Mouse (Mus musculus) C2C12 (cell line): ENCODE results near the gene Csrp1. TPM values are rescaled to one million over a fixed set of nuclear protein-coding genes. Genes with fewer than 3 reads are reported as not detected.

Source experiments
- H3K27me3 ChIP-seq: one replicate; pipeline ENCODE4 v1.6.1; 2011; ENCODE audit not compliant: control insufficient read depth, insufficient read depth, insufficient read length
- H3K36me3 ChIP-seq: one replicate; pipeline ENCODE4 v1.6.1; 2011; ENCODE audit not compliant: control insufficient read depth, insufficient read depth
- H3K4me3 ChIP-seq: one replicate; pipeline ENCODE4 v1.5.1; 2011; ENCODE audit warnings: mild to moderate bottlenecking, control low read depth; ENCODE audit not compliant: poor library complexity, insufficient read depth, severe bottlenecking
- H3K79me2 ChIP-seq: one replicate; pipeline ENCODE4 v1.6.1; 2011; ENCODE audit not compliant: control insufficient read depth, insufficient read depth
- H3K79me3 ChIP-seq: one replicate; pipeline ENCODE4 v1.6.1; 2011; ENCODE audit warnings: low read depth, control low read depth
- H3ac ChIP-seq: one replicate; pipeline ENCODE3; 2011; ENCODE audit warnings: low read depth; ENCODE audit not compliant: control insufficient read depth, insufficient read length
- CEBPB ChIP-seq: IDR thresholded peaks from one replicate; pipeline ENCODE4 v1.6.1; 2011; ENCODE audit warnings: low read depth, mild to moderate bottlenecking, control low read depth, moderate library complexity
- CTCF ChIP-seq: IDR thresholded peaks from one replicate; pipeline ENCODE4 v1.5.1; 2011; ENCODE audit not compliant: control insufficient read depth, insufficient read depth, insufficient read length
- FOSL1 ChIP-seq: IDR thresholded peaks from one replicate; pipeline ENCODE4 v1.8.0; 2011; ENCODE audit warnings: mild to moderate bottlenecking, low read length; ENCODE audit not compliant: poor library complexity, insufficient read depth, severe bottlenecking
- MAX ChIP-seq: IDR thresholded peaks from one replicate; pipeline ENCODE4 v1.6.1; 2011; ENCODE audit warnings: mild to moderate bottlenecking, control low read depth
- MYOD1 ChIP-seq: IDR thresholded peaks from one replicate; pipeline ENCODE4 v1.6.1; 2011; ENCODE audit warnings: low read depth; ENCODE audit not compliant: control insufficient read depth, insufficient read length
- MYOG ChIP-seq: IDR thresholded peaks from one replicate; pipeline ENCODE4 v1.6.1; 2011; ENCODE audit not compliant: control insufficient read depth, insufficient read length; ENCODE audit errors: extremely low read depth
- USF1 ChIP-seq: IDR thresholded peaks from one replicate; pipeline ENCODE4 v1.6.1; 2011; ENCODE audit warnings: low read depth, mild to moderate bottlenecking, control low read depth, moderate library complexity
- polyA plus RNA-seq: library from polyadenylated mRNA; unstranded; fragments of >200 nt; fragmentation: generic; extraction: Trizol; gene quantifications from one replicate; pipeline ENCODE4 v1.2.1, GENCODE M21; 2012; ENCODE audit warnings: missing spikeins

Csrp1 gene
- polyA plus RNA-seq, 1 experiment = 427 TPM

- H3K79me3 ChIP-seq = no peaks in the 10 kb centered on the region
- H3K4me3 ChIP-seq = no peak overlapping the region
- no peaks in the 10 kb centered on the region for H3K36me3 ChIP-seq
- no peak overlapping the region for H3ac ChIP-seq
- peaks cover under 1% of the 10 kb centered on the region for H3K79me2 ChIP-seq
- TF ChIP-seq MYOD1 (no peak), MYOG (no peak), MAX (no peak), CEBPB (no peak), CTCF (no peak), FOSL1 (no peak), USF1 (no peak)
- H3K27me3 ChIP-seq = no peaks in the 10 kb centered on the region
Measured at GRCm38 (mm10) chr1:135724134-135724533, 4.3 kb downstream of the Csrp1 start.

- H3ac ChIP-seq = no peak overlapping the region
- no peak overlapping the region for H3K4me3 ChIP-seq
- peaks cover 12% of the 10 kb centered on the region for H3K79me2 ChIP-seq
- no peaks in the 10 kb centered on the region for H3K27me3 ChIP-seq
- peaks cover 1% of the 10 kb centered on the region for H3K79me3 ChIP-seq
- TF ChIP-seq USF1 (no peak), MYOD1 (no peak), MYOG (no peak), CTCF (no peak), MAX (no peak), CEBPB (no peak), FOSL1 (no peak)
- H3K36me3 ChIP-seq = no peaks in the 10 kb centered on the region
Measured at GRCm38 (mm10) chr1:135725324-135725723, 5.5 kb downstream of the Csrp1 start.

DNA sequence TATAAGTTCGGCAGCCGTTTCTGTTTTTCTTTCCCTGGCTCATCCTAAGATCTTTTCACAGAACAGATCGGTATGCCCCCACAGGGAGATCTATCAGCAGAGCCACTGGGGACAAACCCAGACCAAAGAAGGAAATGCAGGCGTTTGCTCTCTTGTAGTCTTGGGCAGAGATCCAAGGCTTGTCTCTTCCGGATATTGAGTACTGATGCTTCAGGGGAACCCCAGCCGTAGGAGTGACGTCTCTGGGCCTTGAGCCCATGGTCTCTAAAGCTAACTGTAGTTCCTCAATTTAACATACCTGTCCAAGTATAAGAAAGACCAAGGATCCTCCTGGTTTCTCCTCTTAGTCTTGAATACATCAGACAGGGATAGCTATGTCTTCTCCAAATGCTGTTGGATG is 6.1 kb downstream of the Csrp1 start:
- peaks cover 4% of the 10 kb centered on the region for H3K79me3 ChIP-seq
- H3K36me3 ChIP-seq = no peaks in the 10 kb centered on the region
- H3ac ChIP-seq = no peak overlapping the region
- peaks cover 18% of the 10 kb centered on the region for H3K79me2 ChIP-seq
- TF ChIP-seq CTCF (no peak), USF1 (no peak), MAX (no peak), CEBPB (no peak), MYOD1 (no peak), FOSL1 (no peak), MYOG (no peak)
- H3K4me3 ChIP-seq = no peak overlapping the region
- H3K27me3 ChIP-seq = no peaks in the 10 kb centered on the region

DNA sequence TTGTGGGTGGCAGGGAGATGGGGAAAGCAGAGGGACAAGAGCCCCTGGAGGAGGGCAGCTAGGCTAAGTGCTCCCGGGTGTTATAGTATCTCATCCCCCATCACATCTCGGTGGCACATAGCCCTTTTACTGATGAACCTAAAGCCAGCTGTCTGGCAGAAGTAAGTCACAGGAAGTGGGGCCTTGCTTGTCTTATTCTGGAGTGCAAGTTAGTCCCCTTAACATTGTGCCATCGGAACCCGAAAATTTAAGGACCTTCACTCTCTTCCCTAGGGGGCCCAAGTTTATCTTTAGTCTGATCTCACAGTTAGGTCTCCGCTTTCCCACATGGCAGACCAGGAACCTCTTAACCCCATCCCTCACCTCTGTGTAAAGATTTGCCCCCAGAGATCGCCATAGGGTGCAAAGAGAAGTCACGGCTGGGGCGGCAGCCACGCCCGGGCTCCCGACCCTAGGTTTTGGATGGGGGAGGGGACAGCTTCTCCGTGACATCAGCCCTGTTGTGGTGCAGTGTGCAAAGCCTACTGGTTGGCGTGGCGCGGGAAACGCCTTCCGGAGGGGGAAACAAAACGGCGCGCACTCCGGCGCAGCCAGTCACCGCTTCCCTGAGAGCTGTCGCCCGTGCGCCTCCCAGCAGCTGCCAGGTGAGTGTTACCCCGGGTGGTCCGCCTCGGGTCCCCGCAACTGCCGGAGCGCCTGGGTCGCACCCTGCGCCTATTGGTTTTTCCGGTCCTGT is 8.9 kb downstream of the Csrp1 start:
- Histone ChIP-seq H3K27me3 (no peaks in the 10 kb centered on the region), H3ac (peak overlapping the region; percentile 83), H3K79me3 (peaks cover 20% of the 10 kb centered on the region), H3K79me2 (peaks cover 43% of the 10 kb centered on the region), H3K4me3 (peak overlapping the region; percentile 57), H3K36me3 (peaks cover 8% of the 10 kb centered on the region)
- TF ChIP-seq USF1 (no peak), MAX (peak; percentile 55)

GRCm38 (mm10) chr1:135729367-135729713 is 9.5 kb downstream of the Csrp1 start:
- Histone ChIP-seq H3K36me3 (peaks cover 8% of the 10 kb centered on the region), H3K4me3 (peak overlapping the region; percentile 57), H3K79me2 (peaks cover 48% of the 10 kb centered on the region), H3ac (peak overlapping the region; percentile 83), H3K27me3 (no peaks in the 10 kb centered on the region), H3K79me3 (peaks cover 24% of the 10 kb centered on the region)
- no peak for TF ChIP-seq MYOD1
- no peak for TF ChIP-seq MAX
- TF ChIP-seq CTCF = no peak
- no peak for TF ChIP-seq USF1
- no peak for TF ChIP-seq FOSL1

- Histone ChIP-seq H3K79me3 (peaks cover 28% of the 10 kb centered on the region), H3ac (peak overlapping the region; percentile 73), H3K4me3 (peak overlapping the region; percentile 57), H3K79me2 (peaks cover 53% of the 10 kb centered on the region), H3K36me3 (peaks cover 9% of the 10 kb centered on the region), H3K27me3 (no peaks in the 10 kb centered on the region)
- TF ChIP-seq USF1 (no peak), MYOG (no peak), MAX (no peak), FOSL1 (no peak), MYOD1 (no peak), CTCF (no peak), CEBPB (no peak)
Measured at GRCm38 (mm10) chr1:135729821-135730220, 10.0 kb downstream of the Csrp1 start.
